Mouse (Mus musculus) gonadal fat pad, adult 2 months (tissue): ENCODE data around the gene Lbh. TPM values are rescaled to one million over a fixed set of nuclear protein-coding genes. Genes with fewer than 3 reads are reported as not detected.

ENCODE experiments used
- DNase-seq: peaks from one replicate; pipeline ENCODE4 v3.0.0-alpha.2; 2012; ENCODE audit warnings: low read depth
- polyA plus RNA-seq: library from polyadenylated mRNA; depleted of rRNA; stranded (reverse); fragments of >200 nt; gene quantifications from 2 replicates; pipeline ENCODE4 v1.2.3, GENCODE M21; 2012

Gene Lbh
- polyA plus RNA-seq, 1 experiment = 54.2 TPM

- no peak for DNase-seq
These were observed 20.9 kb downstream of the Lbh start for GRCm38 (mm10) chr17:72938871-72939568.

- no peak for DNase-seq
These were observed 21.4 kb downstream of the Lbh start for GRCm38 (mm10) chr17:72939569-72939899.

DNA sequence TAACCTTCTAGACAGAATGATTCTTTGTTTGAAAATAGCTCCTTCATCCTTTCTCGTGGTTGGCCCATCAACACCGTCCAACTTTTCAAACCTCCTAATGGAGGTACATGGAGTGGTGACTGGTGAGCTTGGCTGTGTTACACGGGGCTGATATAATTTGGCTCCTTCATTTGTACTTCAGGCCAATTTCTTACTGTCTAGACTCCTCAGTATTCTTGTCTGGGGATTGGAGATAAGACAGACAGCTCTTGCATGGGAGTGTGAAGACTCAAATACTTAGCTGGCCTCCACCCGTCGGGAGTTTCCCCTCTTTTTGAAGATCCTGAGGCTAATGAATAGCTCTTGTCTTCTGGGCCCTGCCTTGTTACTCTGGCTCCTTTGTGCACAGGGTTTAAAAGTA lies 26.3 kb downstream of the Lbh start:
- DNase-seq = no peak

DNA sequence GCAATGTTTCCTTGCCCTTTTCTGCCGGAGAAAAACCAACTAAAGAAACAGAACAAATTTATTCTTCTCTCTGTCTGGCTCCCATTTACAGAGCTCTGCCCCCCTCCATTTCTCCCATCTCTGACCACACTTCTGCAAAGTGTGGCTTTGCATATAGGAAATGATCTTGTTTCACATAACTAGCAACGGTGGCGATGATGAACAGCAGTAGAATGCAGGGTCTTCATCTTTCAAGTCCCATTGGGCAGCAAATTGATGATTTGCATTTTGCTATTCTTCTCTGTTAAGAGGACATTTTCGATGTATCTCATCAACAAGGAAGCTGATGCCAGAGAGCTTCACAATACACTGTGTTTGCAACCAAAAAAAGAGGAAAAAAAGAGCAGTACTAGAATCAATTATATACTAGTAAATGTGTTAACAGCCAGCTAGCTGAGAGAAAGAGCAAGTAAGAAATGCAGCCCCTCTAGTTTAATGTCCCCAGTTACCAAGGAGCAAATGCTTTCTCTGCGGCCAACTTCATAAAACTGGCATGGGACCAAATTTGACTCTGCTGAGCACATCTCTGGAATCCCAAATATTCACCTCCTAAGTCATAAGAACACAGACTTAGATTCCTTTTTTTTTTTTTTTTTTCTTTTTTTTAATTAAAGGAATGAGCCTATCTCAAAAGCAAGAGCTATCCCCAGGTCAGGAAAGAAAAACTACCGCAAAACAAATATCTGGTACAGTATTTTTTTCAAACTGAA lies 29.2 kb downstream of the Lbh start:
- DNase-seq = no peak

- no peak for DNase-seq
These were observed 30.0 kb downstream of the Lbh start for GRCm38 (mm10) chr17:72948119-72948518.

DNA sequence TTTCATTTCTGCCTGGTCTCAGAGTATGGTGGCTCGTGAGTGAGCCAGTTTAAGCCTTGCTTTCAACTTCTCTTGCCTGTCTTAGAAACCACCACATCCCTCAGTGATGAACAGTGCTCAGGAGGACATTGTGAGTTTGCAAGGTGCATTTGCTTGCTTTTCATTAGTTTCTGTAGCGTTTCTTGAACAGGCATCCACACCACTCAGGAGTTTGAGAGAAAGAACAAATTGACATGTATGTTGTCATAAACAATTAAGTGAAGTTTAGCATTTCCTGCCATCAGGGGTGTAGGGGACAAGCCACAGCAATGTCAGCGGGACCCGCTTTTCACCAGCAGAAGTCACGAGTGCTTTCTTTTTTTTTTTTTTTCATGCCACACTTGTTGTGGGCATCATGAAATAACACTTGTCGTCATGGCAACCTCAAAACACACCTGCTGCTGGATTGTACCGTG lies 31.2 kb downstream of the Lbh start:
- no peak for DNase-seq

GRCm38 (mm10) chr17:72951331-72951730 lies 33.2 kb downstream of the Lbh start:
- DNase-seq = no peak

DNA sequence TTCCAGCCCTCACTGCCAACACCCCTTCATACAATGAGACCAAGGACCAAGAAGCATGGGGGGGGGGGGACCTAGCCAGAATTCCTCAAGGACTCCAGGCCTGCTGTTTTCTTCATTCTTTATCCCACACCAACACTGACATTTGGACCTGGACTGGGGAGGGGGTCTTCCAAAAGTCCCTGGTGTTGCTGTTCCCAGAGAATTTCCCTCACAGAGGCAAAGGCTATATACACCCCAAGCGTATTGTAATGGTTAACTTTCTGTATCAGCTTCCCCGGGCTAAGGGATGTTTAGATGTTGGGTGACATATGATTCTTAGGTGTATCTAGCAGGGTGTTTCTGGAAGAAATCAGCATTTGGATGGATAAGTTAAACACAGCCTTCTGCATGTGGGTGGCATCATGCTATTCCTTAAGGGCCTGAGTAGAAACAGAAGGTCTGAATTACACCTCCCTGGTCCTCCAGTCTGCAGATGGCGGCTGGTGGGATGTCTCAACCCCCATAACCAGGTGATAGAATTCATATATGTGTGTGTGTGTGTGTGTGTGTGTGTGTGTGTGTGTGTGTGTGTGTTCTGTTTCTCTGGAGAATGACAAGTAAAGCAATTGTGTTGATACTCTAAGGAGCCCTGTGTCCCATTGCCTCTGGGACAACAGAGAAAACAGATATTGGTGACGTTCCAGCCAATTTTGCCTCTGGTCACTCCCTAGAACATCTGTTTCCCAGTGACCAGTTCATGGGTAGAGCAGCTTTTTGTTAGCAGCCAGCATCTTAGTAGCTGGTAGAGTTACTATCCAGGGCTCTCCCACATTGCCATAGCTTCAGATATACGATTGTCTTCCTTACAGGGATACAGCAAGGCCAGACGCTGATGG lies 35.9 kb downstream of the Lbh start:
- no peak for DNase-seq

- DNase-seq = no peak
These were observed 37.4 kb downstream of the Lbh start for GRCm38 (mm10) chr17:72955534-72955933.

GRCm38 (mm10) chr17:72957016-72957415 lies 38.9 kb downstream of the Lbh start:
- peak; percentile 55 for DNase-seq

- DNase-seq = no peak
These were observed 40.8 kb downstream of the Lbh start for GRCm38 (mm10) chr17:72958886-72959285.

DNA sequence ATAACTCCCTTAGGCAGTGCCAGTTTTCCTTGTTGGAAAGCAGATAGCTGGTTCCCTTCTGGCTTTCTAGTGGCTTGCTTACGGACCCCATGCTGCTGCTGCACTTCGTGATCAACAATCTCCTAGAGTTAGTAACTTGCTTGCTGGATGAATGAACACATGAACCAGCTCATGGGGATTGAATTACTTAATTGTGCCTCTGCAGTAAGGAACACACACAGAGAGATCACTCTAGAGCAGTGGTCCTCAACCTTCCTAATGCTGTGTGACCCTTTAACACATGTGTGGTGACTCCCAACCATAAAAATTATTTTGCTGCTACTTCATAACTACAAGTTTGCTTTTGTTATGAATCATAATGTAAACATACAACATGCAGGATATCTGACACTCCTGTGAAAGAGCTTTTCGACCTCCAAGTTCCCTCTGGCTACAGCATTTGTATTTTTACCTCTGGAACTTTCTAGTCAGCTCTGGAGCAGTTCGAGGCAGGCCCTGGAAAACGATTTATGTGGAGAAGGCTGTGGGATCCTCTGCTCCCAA lies 41.5 kb downstream of the Lbh start:
- no peak for DNase-seq

DNA sequence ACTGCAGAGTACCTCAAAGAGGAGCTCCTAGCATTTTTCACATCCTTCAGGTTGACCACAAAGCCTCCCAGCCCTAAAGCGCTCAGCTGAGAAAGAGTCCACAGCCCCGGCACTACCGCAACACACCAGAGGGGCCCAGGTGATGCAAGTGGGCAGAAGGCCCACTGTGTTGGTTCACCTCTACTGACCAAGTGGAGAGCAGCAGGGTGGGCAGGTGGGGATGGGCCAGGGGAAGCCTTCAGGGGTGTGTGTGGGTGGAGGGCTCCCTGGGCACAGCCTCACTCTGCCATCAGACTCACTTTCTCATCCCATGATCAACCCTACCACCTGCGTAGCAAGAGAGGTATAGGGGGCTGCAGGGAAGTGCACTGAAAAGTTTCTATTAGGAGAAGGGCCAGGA lies 42.1 kb downstream of the Lbh start:
- DNase-seq = no peak

- DNase-seq = no peak
These were observed 42.8 kb downstream of the Lbh start for GRCm38 (mm10) chr17:72960873-72961272.

DNA sequence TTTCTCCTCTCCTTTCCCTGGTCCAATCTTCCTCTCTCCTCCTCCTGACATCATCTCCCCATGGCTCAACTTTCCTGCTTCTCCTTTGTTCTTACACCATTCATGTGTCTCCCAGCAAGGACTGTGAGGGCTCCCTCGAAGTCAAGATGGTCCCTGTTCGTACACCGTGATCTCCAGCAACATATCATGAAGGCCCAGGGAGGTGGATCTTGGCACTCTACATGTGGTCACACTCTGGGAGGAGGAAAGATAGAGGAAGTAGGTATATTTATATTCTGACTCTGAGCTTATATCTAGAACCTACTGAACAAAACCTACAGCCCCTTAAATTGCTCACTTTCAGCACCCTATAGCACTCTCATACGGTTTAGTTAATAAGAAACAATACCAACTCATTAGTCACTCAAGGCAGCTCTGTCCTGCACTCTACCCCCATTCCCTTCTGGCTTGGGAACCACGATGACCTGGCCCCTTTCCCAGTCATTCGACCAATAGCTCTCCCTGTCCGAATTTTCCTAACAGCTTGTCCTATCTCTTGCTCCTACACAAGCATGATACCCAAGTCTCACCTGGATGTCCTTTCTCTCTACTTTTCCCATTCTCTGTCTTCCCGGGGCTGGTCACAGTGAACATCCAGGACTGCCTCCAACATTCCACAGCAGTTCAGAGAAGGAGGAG lies 44.0 kb downstream of the Lbh start:
- DNase-seq = no peak

DNA sequence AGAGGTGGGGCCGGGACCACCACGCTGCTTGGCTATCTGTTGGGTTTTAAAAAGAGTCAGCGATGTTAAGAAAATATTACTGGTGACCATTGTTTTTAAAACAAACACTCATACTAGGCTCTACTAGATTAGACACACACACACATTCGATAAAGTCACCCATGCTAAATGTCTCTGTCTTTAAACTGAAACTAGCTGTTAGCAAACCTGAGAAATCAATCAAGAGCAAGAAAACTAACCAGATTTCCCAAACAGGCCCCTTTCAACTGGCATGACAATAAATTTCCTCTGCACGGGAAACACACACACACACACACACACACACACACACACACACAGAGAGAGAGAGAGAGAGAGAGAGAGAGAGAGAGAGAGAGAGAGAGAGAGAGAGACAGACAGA lies 47.6 kb downstream of the Lbh start:
- no peak for DNase-seq

DNA sequence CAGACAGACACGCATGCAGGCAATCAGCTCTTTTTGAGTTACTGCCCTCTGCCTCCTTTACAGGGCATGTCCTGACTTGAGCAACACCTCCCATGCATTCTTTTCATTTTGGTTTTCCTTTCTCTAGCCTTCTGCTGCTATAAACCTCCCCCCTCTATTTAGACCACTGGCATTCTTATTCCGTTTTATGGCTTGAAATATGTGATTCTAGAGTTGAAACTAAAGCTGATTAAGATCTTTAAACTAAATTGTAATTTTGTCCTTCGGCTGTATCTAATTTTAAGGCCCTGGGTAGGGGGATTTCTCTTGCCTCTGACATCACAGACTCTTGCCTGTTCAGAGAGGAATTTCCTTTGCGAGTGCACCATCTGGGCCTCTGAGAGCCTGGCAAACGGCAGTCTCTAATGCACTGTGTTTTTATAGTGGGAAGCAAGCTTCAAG lies 48.0 kb downstream of the Lbh start:
- no peak for DNase-seq

DNA sequence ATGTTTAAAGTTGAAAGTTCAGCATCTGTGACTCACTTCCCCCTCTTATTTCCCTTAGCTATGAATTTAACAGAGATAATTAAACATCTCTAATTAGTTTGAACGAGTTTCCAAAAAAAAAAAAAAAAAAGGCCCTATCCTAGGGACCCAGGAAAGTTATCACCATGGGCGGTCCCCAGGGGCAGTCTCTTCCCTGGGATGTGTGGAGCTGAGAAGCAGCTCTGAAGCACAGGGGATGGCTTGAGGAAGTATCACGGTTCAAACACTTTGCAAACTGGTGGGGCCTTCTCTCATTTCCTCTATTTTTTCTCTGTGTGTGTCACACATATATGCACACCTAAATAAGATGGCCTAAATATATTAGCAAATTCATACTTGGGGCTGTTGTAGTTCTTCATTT lies 48.8 kb downstream of the Lbh start:
- DNase-seq = no peak

GRCm38 (mm10) chr17:72967371-72968175 lies 49.5 kb downstream of the Lbh start:
- DNase-seq = no peak

- DNase-seq = no peak
These were observed 50.6 kb downstream of the Lbh start for GRCm38 (mm10) chr17:72968666-72969065.
